In the genomic region with DNA sequence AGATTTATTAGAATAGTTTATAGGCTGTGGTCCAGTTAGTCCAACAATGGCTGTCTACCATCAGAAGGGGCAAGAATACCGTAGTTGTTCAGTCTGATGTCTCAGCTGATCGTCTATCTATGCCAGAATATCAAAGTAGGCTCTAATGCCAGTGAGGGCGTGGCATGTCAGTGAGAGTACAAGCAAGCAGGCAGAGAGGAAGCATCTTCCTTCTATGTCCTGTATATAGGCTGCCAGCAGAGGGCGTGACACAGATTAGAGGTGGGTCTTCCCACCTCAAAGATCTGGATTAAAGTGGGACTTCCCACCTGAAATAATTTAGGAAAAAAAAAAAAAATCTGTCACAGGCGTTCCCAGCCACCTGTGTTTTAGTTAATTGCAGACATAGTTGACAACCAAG, we compare ENCODE assay signal across 11 mouse cellular contexts. TPM values are rescaled to one million over a fixed set of nuclear protein-coding genes. Genes with fewer than 3 reads are reported as not detected.
DNase-seq lines count a peak whose midpoint lies in the region; ATAC-seq and TF ChIP-seq lines count a peak whose summit lies in the region.
"Had no signal": no experiment of that assay in that cellular context is flagged by ENCODE, and none has a peak within 500 bp of the region (broad histone marks: within the 10 kb centered on the region; RNA-seq: fewer than 3 reads in every experiment).

No protein-coding gene starts in this region.

- no peak overlapping the region for H3K27ac ChIP-seq in layer of hippocampus, adult 2 months
- H3K27ac ChIP-seq in liver, postnatal 0 days (ENCODE audit: low read depth) = no peak overlapping the region
- no peak overlapping the region for H3K27ac ChIP-seq in forebrain, embryonic 16.5 days (ENCODE audit: low read length)
- H3K27ac ChIP-seq: heart, embryonic 15.5 days; liver, embryonic 13.5 days had no signal

- H3K9me3 ChIP-seq in liver, postnatal 0 days (ENCODE audit: low read length) = no peaks in the 10 kb centered on the region
- no peaks in the 10 kb centered on the region for H3K9me3 ChIP-seq in forebrain, embryonic 16.5 days (ENCODE audit: control insufficient read depth, low read length)
- H3K9me3 ChIP-seq: heart, embryonic 15.5 days; liver, embryonic 13.5 days had no signal

- H3K27me3 ChIP-seq in liver, postnatal 0 days (ENCODE audit: insufficient read depth, low read length) = no peaks in the 10 kb centered on the region
- no peaks in the 10 kb centered on the region for H3K27me3 ChIP-seq in forebrain, embryonic 16.5 days (replicated peaks; ENCODE audit: control insufficient read depth, insufficient read depth, low read length)
- H3K27me3 ChIP-seq: heart, embryonic 15.5 days; liver, embryonic 13.5 days had no signal

- peaks cover 36% of the 10 kb centered on the region for H3K36me3 ChIP-seq in liver, postnatal 0 days (replicated peaks; ENCODE audit: insufficient read depth, low read length)
- H3K36me3 ChIP-seq in forebrain, embryonic 16.5 days (ENCODE audit: control insufficient read depth, insufficient read depth) = peaks cover 17% of the 10 kb centered on the region

- no peak overlapping the region for H3K4me3 ChIP-seq in layer of hippocampus, adult 2 months
- H3K4me3 ChIP-seq in liver, postnatal 0 days (ENCODE audit: low read depth, low read length) = no peak overlapping the region
- H3K4me3 ChIP-seq in forebrain, embryonic 16.5 days (replicated peaks; ENCODE audit: low read length) = no peak overlapping the region
- H3K4me3 ChIP-seq: heart, embryonic 15.5 days; liver, embryonic 13.5 days had no signal

- peak in 1 of 2 experiments; percentile 7 for DNase-seq in layer of hippocampus, adult 2 months (ENCODE audit: low spot score in 2 of 2)
- DNase-seq in layer of hippocampus, postnatal 10 days (ENCODE audit: low spot score in 2 of 2) = no peak
- peak; percentile 64 for DNase-seq in CD4-positive, CD25-positive, alpha-beta regulatory T cell, adult 2 months (ENCODE audit: low read depth, low spot score)
- DNase-seq in ZHBTc4 (ENCODE audit: low read depth, low spot score) = peak; percentile 81
- DNase-seq in liver, postnatal 0 days = peak; percentile 39
- DNase-seq in left cerebral cortex, postnatal 4 days = no peak
- no peak for DNase-seq in right cerebral cortex, adult 18-20 months
- DNase-seq: liver, embryonic 13.5 days; right cerebral cortex, postnatal 25 days had no signal

- H3K4me2 ChIP-seq in liver, postnatal 0 days (ENCODE audit: low read depth, low read length) = no peak overlapping the region
- no peak overlapping the region for H3K4me2 ChIP-seq in forebrain, embryonic 16.5 days (ENCODE audit: low read length)
- H3K4me2 ChIP-seq: heart, embryonic 15.5 days; liver, embryonic 13.5 days had no signal

- H3K9ac ChIP-seq in liver, postnatal 0 days (replicated peaks) = no peak overlapping the region
- H3K9ac ChIP-seq in forebrain, embryonic 16.5 days (replicated peaks; ENCODE audit: low read depth, low read length) = no peak overlapping the region
- H3K9ac ChIP-seq: heart, embryonic 15.5 days; liver, embryonic 13.5 days had no signal

- TF ChIP-seq EP300 in liver, postnatal 0 days (IDR thresholded peaks at IDR 0.05; ENCODE audit: low read depth) = no peak

- 31% methylated on average over 5 of the region's 5 CpGs for WGBS in liver, postnatal 0 days (ENCODE audit: insufficient replicate concordance)
- WGBS in forebrain, embryonic 16.5 days = 35% methylated on average over 5 of the region's 5 CpGs

- H3K4me1 ChIP-seq in liver, postnatal 0 days (ENCODE audit: insufficient read depth) = 0 out of 2 replicates have a peak, but pooled peaks cover 4% of the 10 kb centered on the region
- no peaks in the 10 kb centered on the region for H3K4me1 ChIP-seq in forebrain, embryonic 16.5 days (replicated peaks; ENCODE audit: control insufficient read depth, insufficient read depth, low read length)
- H3K4me1 ChIP-seq: liver, embryonic 13.5 days had no signal

- ATAC-seq in liver, postnatal 0 days = no peak
- no peak for ATAC-seq in forebrain, embryonic 16.5 days

- intact Hi-C loops in left cerebral cortex, postnatal 4 days (cut with DNase I) = no loop called here

- peak; percentile 74 for TF ChIP-seq CTCF in layer of hippocampus, adult 2 months (conservative IDR thresholded peaks at IDR 0.05)
- TF ChIP-seq CTCF in liver, postnatal 0 days (IDR thresholded peaks at IDR 0.05; ENCODE audit: low read depth) = peak; percentile 61

RNA-seq across cellular contexts. Expression of a gene that starts 7.5 kb away (rescaled TPM):
- total RNA-seq in layer of hippocampus, adult 2 months (2021) = 10 to 100 TPM; 14.0 to 16.2 TPM
- total RNA-seq in layer of hippocampus, postnatal 10 days (2021) = 10 to 100 TPM; 14.9 to 15.3 TPM
- polyA plus RNA-seq in liver, postnatal 0 days (2015; fragmentation: Nextera tagmentation; extraction: Ambion mirVana) = 9.2 and 9.3 TPM in 2 replicates
- total RNA-seq in left cerebral cortex, postnatal 4 days (2021) = 10 to 100 TPM; 18.1 to 18.9 TPM
- 32.6 and 36.7 TPM in 2 replicates for polyA plus RNA-seq in forebrain, embryonic 16.5 days (2015; fragmentation: Nextera tagmentation; extraction: Ambion mirVana)

RNA-seq across cellular contexts. Expression of a gene that starts 7.6 kb away (rescaled TPM):
- 1 to 10 TPM; 3.1 to 3.2 TPM for total RNA-seq in layer of hippocampus, adult 2 months (2021)
- total RNA-seq in layer of hippocampus, postnatal 10 days (2021) = 1 to 10 TPM; 2.1 to 2.9 TPM
- 1.4 and 1.7 TPM in 2 replicates for polyA plus RNA-seq in liver, postnatal 0 days (2015; fragmentation: Nextera tagmentation; extraction: Ambion mirVana)
- 1 to 10 TPM; 3.8 to 3.9 TPM for total RNA-seq in left cerebral cortex, postnatal 4 days (2021)
- polyA plus RNA-seq in forebrain, embryonic 16.5 days (2015; fragmentation: Nextera tagmentation; extraction: Ambion mirVana) = 8.4 and 10.2 TPM in 2 replicates

RNA-seq across cellular contexts. Expression of a gene that starts 21.6 kb away (rescaled TPM):
- 1 to 10 TPM; 6.4 to 6.9 TPM for total RNA-seq in layer of hippocampus, adult 2 months (2021)
- total RNA-seq in layer of hippocampus, postnatal 10 days (2021) = 1 to 10 TPM; 1.1 TPM
- polyA plus RNA-seq in liver, postnatal 0 days (2015; fragmentation: Nextera tagmentation; extraction: Ambion mirVana) = 0.22 TPM in 1 of 2 replicates, not detected in the other
- under 1 TPM; 0.82 to 0.83 TPM for total RNA-seq in left cerebral cortex, postnatal 4 days (2021)
- polyA plus RNA-seq in forebrain, embryonic 16.5 days (2015; fragmentation: Nextera tagmentation; extraction: Ambion mirVana) = 0.48 and 0.52 TPM in 2 replicates

Comparison
In these comparisons a context has a peak if more than half of its experiments do, and no peak if none do; other contexts are left out.
1. DNase-seq: peak in CD4-positive, CD25-positive, alpha-beta regulatory T cell, adult 2 months (single experiment), ZHBTc4 (single experiment) and liver, postnatal 0 days (single experiment); none in layer of hippocampus, postnatal 10 days (0 of 2), left cerebral cortex, postnatal 4 days (single experiment) and right cerebral cortex, adult 18-20 months (single experiment).